ENCODE assay signal across 8 mouse cellular contexts in genomic region chr3:132684231-132684928, GRCm38 (mm10). TPM values are rescaled to one million over a fixed set of nuclear protein-coding genes. Genes with fewer than 3 reads are reported as not detected.
A peak's percentile ranks its signal among the peaks of the same experiment; 100 is the strongest.
DNase-seq lines count a peak whose midpoint lies in the region; ATAC-seq and TF ChIP-seq lines count a peak whose summit lies in the region.

Gene Aimp1, minus strand, starts transcription at chr3:132684370.

- H3K27me3 ChIP-seq in thymus, adult 2 months (ENCODE audit: control insufficient read depth, insufficient read depth, low read length) = no peaks in the 10 kb centered on the region
- no peaks in the 10 kb centered on the region for H3K27me3 ChIP-seq in embryonic facial prominence, embryonic 12.5 days
- no peaks in the 10 kb centered on the region for H3K27me3 ChIP-seq in heart, embryonic 15.5 days
- H3K27me3 ChIP-seq in neural tube, embryonic 14.5 days (ENCODE audit: control insufficient read depth, insufficient read depth, low read length) = no peaks in the 10 kb centered on the region

- WGBS in thymus, adult 2 months = 2% methylated on average over 27 of the region's 27 CpGs
- WGBS in embryonic facial prominence, embryonic 12.5 days = 3% methylated on average over 27 of the region's 27 CpGs
- WGBS in heart, embryonic 15.5 days = under 1% methylated on average over 27 of the region's 27 CpGs
- WGBS in neural tube, embryonic 14.5 days = 2% methylated on average over 27 of the region's 27 CpGs

- peak within 1 kb of the TSS; percentile 74 for H3K27ac ChIP-seq in thymus, adult 2 months (ENCODE audit: control insufficient read depth, insufficient read depth, low read length)
- peak within 1 kb of the TSS; percentile 80 for H3K27ac ChIP-seq in embryonic facial prominence, embryonic 12.5 days
- peak within 1 kb of the TSS; percentile 87 for H3K27ac ChIP-seq in heart, embryonic 15.5 days
- H3K27ac ChIP-seq in neural tube, embryonic 14.5 days (ENCODE audit: low read depth, low read length) = peak within 1 kb of the TSS; percentile 88

- H3K4me1 ChIP-seq in thymus, adult 2 months (replicated peaks; ENCODE audit: control insufficient read depth, insufficient read depth, low read length) = 0 out of 2 replicates have a peak, but pooled peaks cover 2% of the 10 kb centered on the region
- H3K4me1 ChIP-seq in embryonic facial prominence, embryonic 12.5 days = peaks cover 10% of the 10 kb centered on the region
- H3K4me1 ChIP-seq in heart, embryonic 15.5 days (replicated peaks) = peaks cover 13% of the 10 kb centered on the region
- peaks cover 11% of the 10 kb centered on the region for H3K4me1 ChIP-seq in neural tube, embryonic 14.5 days (ENCODE audit: control insufficient read depth, insufficient read depth, low read length)

- no peaks in the 10 kb centered on the region for H3K36me3 ChIP-seq in thymus, adult 2 months (ENCODE audit: control insufficient read depth, insufficient read depth, low read length)
- H3K36me3 ChIP-seq in embryonic facial prominence, embryonic 12.5 days = 0 out of 2 replicates have a peak, but pooled peaks cover 2% of the 10 kb centered on the region
- peaks cover 4% of the 10 kb centered on the region for H3K36me3 ChIP-seq in heart, embryonic 15.5 days
- no peaks in the 10 kb centered on the region; the same call in 1 of the 2 replicates for H3K36me3 ChIP-seq in neural tube, embryonic 14.5 days (ENCODE audit: control insufficient read depth, insufficient read depth, low read length)

- H3K4me3 ChIP-seq in thymus, adult 2 months (ENCODE audit: control insufficient read depth, insufficient read depth, low read length) = peak within 1 kb of the TSS; percentile 86
- peak within 1 kb of the TSS; percentile 73 for H3K4me3 ChIP-seq in embryonic facial prominence, embryonic 12.5 days
- H3K4me3 ChIP-seq in heart, embryonic 15.5 days = peak within 1 kb of the TSS; percentile 97
- H3K4me3 ChIP-seq in neural tube, embryonic 14.5 days (ENCODE audit: low read depth, low read length) = peak within 1 kb of the TSS; percentile 74

- DNase-seq in thymus, adult 2 months = no peak
- DNase-seq in thymus, postnatal 25 days = no peak
- no peak for DNase-seq in left cerebral cortex, postnatal 36 days (ENCODE audit: low spot score in 2 of 2)
- DNase-seq in thymus, postnatal 4 days = no peak
- DNase-seq in kidney, adult 18-20 months = no peak

- peak within 1 kb of the TSS; percentile 76 for H3K4me2 ChIP-seq in embryonic facial prominence, embryonic 12.5 days (replicated peaks)
- H3K4me2 ChIP-seq in heart, embryonic 15.5 days = peak within 1 kb of the TSS; percentile 73
- peak within 1 kb of the TSS; percentile 47 for H3K4me2 ChIP-seq in neural tube, embryonic 14.5 days (ENCODE audit: low read depth, low read length)

- TF ChIP-seq CTCF in thymus, adult 2 months (IDR thresholded peaks at IDR 0.05; ENCODE audit: borderline replicate concordance, control insufficient read depth, extremely low read depth, insufficient read depth, low read length, poor library complexity) = no peak

- no peaks in the 10 kb centered on the region for H3K9me3 ChIP-seq in embryonic facial prominence, embryonic 12.5 days
- no peaks in the 10 kb centered on the region for H3K9me3 ChIP-seq in heart, embryonic 15.5 days (replicated peaks)
- H3K9me3 ChIP-seq in neural tube, embryonic 14.5 days (ENCODE audit: control insufficient read depth, low read length) = no peaks in the 10 kb centered on the region

- H3K9ac ChIP-seq in embryonic facial prominence, embryonic 12.5 days = peak within 1 kb of the TSS; percentile 79
- peak within 1 kb of the TSS; percentile 90 for H3K9ac ChIP-seq in heart, embryonic 15.5 days
- peak within 1 kb of the TSS; percentile 83 for H3K9ac ChIP-seq in neural tube, embryonic 14.5 days (replicated peaks; ENCODE audit: low read depth, low read length)

- TF ChIP-seq POLR2A in thymus, adult 2 months (IDR thresholded peaks at IDR 0.05; ENCODE audit: control insufficient read depth, extremely low read depth, insufficient read depth, low read length, poor library complexity) = 0 out of 2 replicates have a peak, but pooled peaks have one; percentile 2

- ATAC-seq in embryonic facial prominence, embryonic 12.5 days (ENCODE audit: insufficient number of reproducible peaks, insufficient read depth, low FRiP score, low TSS enrichment) = no peak
- ATAC-seq in heart, embryonic 15.5 days (replicated peaks; ENCODE audit: insufficient number of reproducible peaks, insufficient read depth, low FRiP score, low read depth) = no peak
- ATAC-seq in neural tube, embryonic 14.5 days (ENCODE audit: low read depth) = no peak

- intact Hi-C loops in left cerebral cortex, postnatal 36 days (cut with DNase I) = no loop called here

RNA-seq across cellular contexts. Expression of gene Aimp1, which starts in this region (rescaled TPM):
- polyA plus RNA-seq in thymus, adult 2 months (2012; rRNA removed) = 15.0 and 17.4 TPM in 2 replicates
- 68.4 and 77.0 TPM in 2 replicates for polyA plus RNA-seq in embryonic facial prominence, embryonic 12.5 days (2016; fragmentation: Nextera tagmentation; extraction: Ambion mirVana)
- polyA plus RNA-seq in heart, embryonic 15.5 days (2015; fragmentation: Nextera tagmentation; extraction: Ambion mirVana) = 46.9 and 49.6 TPM in 2 replicates
- 10 to 100 TPM; 51.9 to 55.3 TPM for total RNA-seq in left cerebral cortex, postnatal 36 days (2021)
- 66.3 and 70.9 TPM in 2 replicates for polyA plus RNA-seq in neural tube, embryonic 14.5 days (2014; fragmentation: Nextera tagmentation; extraction: Ambion mirVana)
